Mouse (Mus musculus) CD4-positive, CD25-positive, alpha-beta regulatory T cell, adult 4 months (primary cell): Measurements from ENCODE around the gene Axl. TPM values are rescaled to one million over a fixed set of nuclear protein-coding genes. Genes with fewer than 3 reads are reported as not detected.

Experiments used
- ATAC-seq: one replicate; pipeline ENCODE4 v1.8.0; 2017
- polyA plus RNA-seq, 2 experiments: library from polyadenylated mRNA; unstranded; fragments of 100-300 nt; shearing (Covaris generic); gene quantifications; one replicate each; pipeline ENCODE4 v1.2.1; 2017

Axl gene
- polyA plus RNA-seq: 10 to 100 TPM; 17.8 to 34.4 TPM

- ATAC-seq: no peak
Observed at GRCm38 (mm10) chr7:25788220-25789128, at the start of gene Axl. Axl (minus strand) TSS chr7:25788705.

GRCm38 (mm10) chr7:25835188-25835891 is 46.8 kb upstream of the Axl start:
- peak; percentile 98 for ATAC-seq

- ATAC-seq: no peak
Observed at GRCm38 (mm10) chr7:25831557-25832530, 43.3 kb upstream of the Axl start.

GRCm38 (mm10) chr7:25830251-25830650 is 41.7 kb upstream of the Axl start:
- ATAC-seq: no peak

- ATAC-seq: peak; percentile 98
Observed at GRCm38 (mm10) chr7:25827199-25827598, 38.7 kb upstream of the Axl start.

- peak; percentile 44 for ATAC-seq
Observed at GRCm38 (mm10) chr7:25826029-25826428, 37.5 kb upstream of the Axl start.

GRCm38 (mm10) chr7:25825043-25825442 is 36.5 kb upstream of the Axl start:
- ATAC-seq: no peak

GRCm38 (mm10) chr7:25816241-25816919 is 27.9 kb upstream of the Axl start, which contains the start of gene Cyp2s1:
Cyp2s1 (minus strand) TSS chr7:25816913.
- peak; percentile 76 for ATAC-seq

GRCm38 (mm10) chr7:25815571-25815970 is 27.1 kb upstream of the Axl start:
- ATAC-seq: no peak

- ATAC-seq: no peak
Observed at GRCm38 (mm10) chr7:25814711-25815110, 26.2 kb upstream of the Axl start.

- ATAC-seq: no peak
Observed at GRCm38 (mm10) chr7:25812195-25812594, 23.7 kb upstream of the Axl start.

GRCm38 (mm10) chr7:25811716-25812115 is 23.2 kb upstream of the Axl start:
- ATAC-seq: no peak

GRCm38 (mm10) chr7:25805631-25806343 is 17.3 kb upstream of the Axl start:
- peak; percentile 79 for ATAC-seq

- ATAC-seq: no peak
Observed at GRCm38 (mm10) chr7:25804792-25805191, 16.3 kb upstream of the Axl start.

- no peak for ATAC-seq
Observed at GRCm38 (mm10) chr7:25803460-25803859, 15.0 kb upstream of the Axl start.

- no peak for ATAC-seq
Observed at GRCm38 (mm10) chr7:25802241-25803125, 14.0 kb upstream of the Axl start.

- no peak for ATAC-seq
Observed at GRCm38 (mm10) chr7:25801031-25801430, 12.5 kb upstream of the Axl start.

- ATAC-seq: no peak
Observed at GRCm38 (mm10) chr7:25799369-25799768, 10.9 kb upstream of the Axl start.

- no peak for ATAC-seq
Observed at GRCm38 (mm10) chr7:25798540-25798939, 10.0 kb upstream of the Axl start.

GRCm38 (mm10) chr7:25794775-25795174 is 6.3 kb upstream of the Axl start:
- ATAC-seq: no peak
